ENCODE assay signal across 26 mouse cellular contexts in genomic region chr10:85447869-85448268, GRCm38 (mm10).
"Had no signal": no experiment of that assay in that cellular context is flagged by ENCODE, and none has a peak within 500 bp of the region (broad histone marks: within the 10 kb centered on the region; RNA-seq: fewer than 3 reads in every experiment).

No protein-coding gene starts in this region.

- DNase-seq: gastrocnemius, adult 2 months; gastrocnemius, postnatal 10 days; gastrocnemius, postnatal 25 days; heart, adult 18-20 months; heart, postnatal 14 days; heart, postnatal 36 days; kidney, adult 18-20 months; kidney, adult 8-10 months; kidney, postnatal 10 days; kidney, postnatal 25 days; kidney, postnatal 4 days; liver; liver, embryonic 13.5 days had no signal

- ATAC-seq: hindbrain, embryonic 16.5 days; inflammation-experienced regulatory T-cells, adult 6 months; intestine, embryonic 15.5 days; intestine, postnatal 0 days had no signal

- H3K27ac ChIP-seq: gastrocnemius, adult 2 months; heart, embryonic 13.5 days; heart, embryonic 15.5 days; hindbrain, embryonic 14.5 days; intestine, embryonic 15.5 days; layer of hippocampus, adult 2 months; left cerebral cortex, adult 2 months; limb, embryonic 10.5 days; limb, embryonic 12.5 days; liver, embryonic 13.5 days had no signal

- H3K4me2 ChIP-seq: heart, embryonic 11.5 days; heart, embryonic 13.5 days; heart, embryonic 15.5 days; hindbrain, embryonic 14.5 days; intestine, embryonic 15.5 days; limb, embryonic 12.5 days; liver, embryonic 11.5 days; liver, embryonic 13.5 days had no signal

- H3K36me3 ChIP-seq: heart, embryonic 13.5 days; heart, embryonic 15.5 days; intestine, embryonic 15.5 days; limb, embryonic 10.5 days; limb, embryonic 12.5 days; liver, embryonic 13.5 days had no signal

- H3K4me3 ChIP-seq: gastrocnemius, adult 2 months; heart, embryonic 13.5 days; heart, embryonic 15.5 days; intestine, embryonic 15.5 days; layer of hippocampus, adult 2 months; left cerebral cortex, adult 2 months; limb, embryonic 10.5 days; limb, embryonic 12.5 days; liver, embryonic 13.5 days had no signal

- H3K27me3 ChIP-seq: heart, embryonic 13.5 days; heart, embryonic 15.5 days; intestine, embryonic 15.5 days; liver, embryonic 13.5 days had no signal

- H3K9me3 ChIP-seq: heart, embryonic 13.5 days; heart, embryonic 15.5 days; intestine, embryonic 15.5 days; limb, embryonic 10.5 days; limb, embryonic 12.5 days; liver, embryonic 13.5 days had no signal

- H3K4me1 ChIP-seq: heart, embryonic 13.5 days; heart, embryonic 15.5 days; intestine, embryonic 15.5 days; limb, embryonic 10.5 days; limb, embryonic 12.5 days; liver, embryonic 13.5 days had no signal

- H3K9ac ChIP-seq: heart, embryonic 13.5 days; heart, embryonic 15.5 days; hindbrain, embryonic 14.5 days; intestine, embryonic 15.5 days; limb, embryonic 12.5 days; liver, embryonic 13.5 days had no signal
